In the genomic region with DNA sequence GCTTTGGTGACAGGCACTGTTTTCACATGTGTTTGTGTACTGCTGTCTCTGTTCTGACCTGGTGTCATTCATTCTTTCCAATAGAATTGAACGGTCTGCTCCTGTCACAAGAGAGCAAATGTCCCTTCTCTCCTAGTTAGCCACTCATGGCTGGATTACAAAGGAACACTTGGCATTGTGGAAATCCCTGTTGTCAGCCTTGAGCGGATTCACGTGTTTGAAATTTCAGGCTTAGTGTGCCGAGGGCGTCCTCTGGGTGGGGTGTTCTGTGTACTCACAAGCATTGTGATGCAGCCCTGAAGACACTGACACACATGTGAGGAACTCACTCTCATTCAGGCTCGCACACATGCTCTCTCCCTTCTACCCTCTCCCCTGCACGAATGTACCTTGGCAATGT, we compare ENCODE assay signal across 30 mouse cellular contexts.
DNase-seq lines count a peak whose midpoint lies in the region; ATAC-seq lines count a peak whose summit lies in the region.
"Had no signal": no experiment of that assay in that cellular context is flagged by ENCODE, and none has a peak within 500 bp of the region (broad histone marks: within the 10 kb centered on the region; RNA-seq: fewer than 3 reads in every experiment).

No protein-coding gene starts in this region.

- H3K4me2 ChIP-seq in heart, embryonic 13.5 days: no peak overlapping the region
- H3K4me2 ChIP-seq: intestine, embryonic 15.5 days; limb, embryonic 12.5 days; liver, embryonic 11.5 days; midbrain, embryonic 12.5 days; neural tube, embryonic 13.5 days; stomach, embryonic 15.5 days had no signal

- ATAC-seq in heart, embryonic 13.5 days (ENCODE audit: extremely low read depth, insufficient number of reproducible peaks, low FRiP score, low TSS enrichment): no peak
- ATAC-seq: forebrain, embryonic 14.5 days; hindbrain, embryonic 16.5 days; intestine, embryonic 15.5 days; lung, postnatal 0 days had no signal

- no peaks in the 10 kb centered on the region for H3K27me3 ChIP-seq in heart, embryonic 13.5 days (replicated peaks)
- H3K27me3 ChIP-seq: intestine, embryonic 15.5 days; limb, embryonic 12.5 days; megakaryocyte, embryonic 14.5 days; midbrain, embryonic 12.5 days; neural tube, embryonic 13.5 days; stomach, embryonic 15.5 days had no signal

- H3K4me1 ChIP-seq in heart, embryonic 13.5 days: peaks cover 42% of the 10 kb centered on the region

- 0 out of 2 replicates have a peak overlapping the region, but pooled peaks have one; percentile 55 for H3K27ac ChIP-seq in heart, embryonic 13.5 days (replicated peaks)
- H3K27ac ChIP-seq: heart, adult 2 months; hindbrain, embryonic 10.5 days; intestine, embryonic 15.5 days; kidney, postnatal 0 days; limb, embryonic 12.5 days; midbrain, embryonic 12.5 days; neural tube, embryonic 13.5 days had no signal

- no peak overlapping the region for H3K9ac ChIP-seq in heart, embryonic 13.5 days
- H3K9ac ChIP-seq: intestine, embryonic 15.5 days; limb, embryonic 12.5 days; midbrain, embryonic 12.5 days; neural tube, embryonic 13.5 days; stomach, embryonic 15.5 days had no signal

- 77% methylated on average over 7 of the region's 7 CpGs for WGBS in heart, embryonic 13.5 days

- H3K36me3 ChIP-seq in heart, embryonic 13.5 days: peaks cover 3% of the 10 kb centered on the region; the same call in 1 of the 2 replicates
- H3K36me3 ChIP-seq: hindbrain, embryonic 10.5 days; intestine, embryonic 15.5 days; limb, embryonic 12.5 days; midbrain, embryonic 12.5 days; neural tube, embryonic 13.5 days; stomach, embryonic 15.5 days had no signal

- no peak overlapping the region for H3K4me3 ChIP-seq in heart, embryonic 13.5 days
- H3K4me3 ChIP-seq: heart, adult 2 months; hindbrain, embryonic 10.5 days; intestine, embryonic 15.5 days; limb, embryonic 12.5 days; megakaryocyte, embryonic 14.5 days; midbrain, embryonic 12.5 days; myocyte; neural tube, embryonic 13.5 days; stomach, embryonic 15.5 days had no signal

- 0 out of 2 replicates have a peak, but pooled peaks cover 4% of the 10 kb centered on the region for H3K9me3 ChIP-seq in heart, embryonic 13.5 days
- H3K9me3 ChIP-seq: hindbrain, embryonic 10.5 days; intestine, embryonic 15.5 days; limb, embryonic 12.5 days; megakaryocyte, embryonic 14.5 days; midbrain, embryonic 12.5 days; stomach, embryonic 15.5 days had no signal

- DNase-seq in adrenal gland, postnatal 14 days: peak; percentile 40
- DNase-seq in adrenal gland, postnatal 10 days: no peak
- DNase-seq in heart, adult 8-10 months (ENCODE audit: low spot score): no peak
- DNase-seq in ZHBTc4 (ENCODE audit: low read depth, low spot score): peak; percentile 39
- peak; percentile 26 for DNase-seq in retina, embryonic 14.5 days (ENCODE audit: low spot score)
- DNase-seq in neural tube, embryonic 10.5 days (ENCODE audit: extremely low spot score, low spot score): no peak
- DNase-seq: cerebellum, adult 11 months; cerebellum, adult 9-10 months; cerebellum, postnatal 36 days; gastrocnemius, postnatal 25 days; heart, adult 2 months; heart, postnatal 14 days; kidney, postnatal 4 days; layer of hippocampus, postnatal 36 days; lung, postnatal 4 days; right cerebral cortex, postnatal 25 days had no signal

Comparison
In these comparisons a context has a peak if more than half of its experiments do, and no peak if none do; other contexts are left out.
1. DNase-seq: peak in adrenal gland, postnatal 14 days (single experiment), ZHBTc4 (single experiment) and retina, embryonic 14.5 days (single experiment); none in adrenal gland, postnatal 10 days (single experiment), heart, adult 8-10 months (single experiment) and neural tube, embryonic 10.5 days (single experiment).